8 mouse cellular contexts compared by ENCODE assay signal in genomic region chr5:77367682-77368081, GRCm38 (mm10). TPM values are rescaled to one million over a fixed set of nuclear protein-coding genes. Genes with fewer than 3 reads are reported as not detected.
DNase-seq lines count a peak whose midpoint lies in the region; ATAC-seq and TF ChIP-seq lines count a peak whose summit lies in the region.
"Had no signal": no experiment of that assay in that cellular context is flagged by ENCODE, and none has a peak within 500 bp of the region (broad histone marks: within the 10 kb centered on the region; RNA-seq: fewer than 3 reads in every experiment).

No protein-coding gene starts in this region.

- no peak for ATAC-seq in kidney, embryonic 14.5 days (ENCODE audit: low FRiP score, low TSS enrichment)
- no peak for ATAC-seq in limb, embryonic 13.5 days (ENCODE audit: low FRiP score, low read depth)

- 49% methylated on average over 12 of the region's 12 CpGs for WGBS in kidney, embryonic 14.5 days
- WGBS in limb, embryonic 13.5 days = 50% methylated on average over 12 of the region's 12 CpGs

- no peak for TF ChIP-seq EP300 in CH12.LX (IDR thresholded peaks at IDR 0.05; ENCODE audit: low read length)

- no peak; the same call in none of the 2 replicates for TF ChIP-seq RAD21 in CH12.LX (IDR thresholded peaks at IDR 0.05; ENCODE audit: low read depth, low read length)

- no peak overlapping the region for H3K4me3 ChIP-seq in kidney, embryonic 14.5 days (ENCODE audit: low read length)
- no peak overlapping the region for H3K4me3 ChIP-seq in CH12.LX (replicated peaks in 1 of 3; ENCODE audit: low read depth in 2 of 3, low read length in 2 of 3, poor library complexity in 1 of 3)
- no peak overlapping the region for H3K4me3 ChIP-seq in limb, embryonic 13.5 days

- H3K9me3 ChIP-seq in kidney, embryonic 14.5 days (ENCODE audit: control insufficient read depth, low read length) = no peaks in the 10 kb centered on the region
- H3K9me3 ChIP-seq in CH12.LX (replicated peaks; ENCODE audit: low read length) = no peaks in the 10 kb centered on the region
- H3K9me3 ChIP-seq in limb, embryonic 13.5 days = no peaks in the 10 kb centered on the region

- no peak; the same call in 1 of the 2 replicates for TF ChIP-seq POLR2A in CH12.LX (IDR thresholded peaks at IDR 0.05; ENCODE audit: low read depth, low read length)

- no peak for TF ChIP-seq CTCF in CH12.LX (conservative IDR thresholded peaks at IDR 0.05 in 1 of 2, IDR thresholded peaks at IDR 0.05 in 1 of 2; ENCODE audit: low read depth in 2 of 2, low read length in 2 of 2)

- no peaks in the 10 kb centered on the region for H3K79me2 ChIP-seq in CH12.LX (replicated peaks; ENCODE audit: control insufficient read depth, extremely low read depth, insufficient read depth, poor library complexity, severe bottlenecking)

- peak overlapping the region; percentile 37; the same call in 1 of the 2 replicates for H3K27ac ChIP-seq in kidney, embryonic 14.5 days (ENCODE audit: low read depth, low read length)
- H3K27ac ChIP-seq in CH12.LX (ENCODE audit: insufficient read depth, low read depth) = peak overlapping the region; percentile 70
- peak overlapping the region; percentile 63 for H3K27ac ChIP-seq in limb, embryonic 13.5 days

- no peak for DNase-seq in kidney, adult 18-20 months
- DNase-seq in CH12.LX (ENCODE audit: extremely low read depth) = peak; percentile 84
- DNase-seq in adrenal gland, postnatal 36 days = peak; percentile 54 to 71
- no peak for DNase-seq in spleen, adult 12 weeks (ENCODE audit: low spot score)
- DNase-seq in lung, postnatal 14 days = no peak
- DNase-seq: gastrocnemius, postnatal 25 days had no signal

- H3K36me3 ChIP-seq in kidney, embryonic 14.5 days (ENCODE audit: control insufficient read depth, insufficient read depth, low read length) = no peaks in the 10 kb centered on the region
- no peaks in the 10 kb centered on the region for H3K36me3 ChIP-seq in CH12.LX (replicated peaks in 1 of 2; ENCODE audit: control insufficient read depth in 1 of 2, insufficient read depth in 1 of 2, low read length in 1 of 2)
- no peaks in the 10 kb centered on the region for H3K36me3 ChIP-seq in limb, embryonic 13.5 days

- peaks cover 38% of the 10 kb centered on the region for H3K4me1 ChIP-seq in kidney, embryonic 14.5 days (ENCODE audit: control insufficient read depth, insufficient read depth, low read length)
- H3K4me1 ChIP-seq in CH12.LX (ENCODE audit: control insufficient read depth in 1 of 2, insufficient read depth in 2 of 2) = peaks cover 32 to 68% of the 10 kb centered on the region in 2 experiments
- H3K4me1 ChIP-seq in limb, embryonic 13.5 days = peaks cover 44% of the 10 kb centered on the region

- in situ Hi-C loops in CH12.LX (cut with MboI; ENCODE audit: low pct_ligation_motif_present, low pct_unique_long_range_greater_than_20kb, low sequenced_read_pairs) = loop anchor here (25.0 kb wide), 1 partner anchor 420 kb away; no protein-coding TSS in a partner anchor

- no peak overlapping the region for H3K4me2 ChIP-seq in kidney, embryonic 14.5 days (replicated peaks; ENCODE audit: low read depth, low read length)
- 0 out of 2 replicates have a peak overlapping the region, but pooled peaks have one; percentile 76 for H3K4me2 ChIP-seq in CH12.LX (ENCODE audit: insufficient read depth, low read depth, poor library complexity, severe bottlenecking)
- no peak overlapping the region for H3K4me2 ChIP-seq in limb, embryonic 13.5 days (replicated peaks)

- H3K9ac ChIP-seq in kidney, embryonic 14.5 days (ENCODE audit: low read depth, low read length) = peak overlapping the region; percentile 1; the same call in 1 of the 2 replicates
- H3K9ac ChIP-seq in CH12.LX (ENCODE audit: insufficient read depth, low read depth) = peak overlapping the region; percentile 49
- no peak overlapping the region for H3K9ac ChIP-seq in limb, embryonic 13.5 days

- dilution Hi-C loops in CH12.LX (cut with MboI; ENCODE audit: extremely low pct_ligation_motif_present, extremely low pct_unique_long_range_greater_than_20kb, low sequenced_read_pairs) = no loop called here

- H3K27me3 ChIP-seq in kidney, embryonic 14.5 days (ENCODE audit: control insufficient read depth, insufficient read depth, low read length) = no peaks in the 10 kb centered on the region
- no peaks in the 10 kb centered on the region for H3K27me3 ChIP-seq in CH12.LX (replicated peaks)
- no peaks in the 10 kb centered on the region for H3K27me3 ChIP-seq in limb, embryonic 13.5 days

TF ChIP-seq in CH12.LX, 34 proteins besides CTCF, POLR2A, EP300 and RAD21 (continues in another document):
- no peak for TF ChIP-seq CHD1 (IDR thresholded peaks at IDR 0.05; ENCODE audit: low read depth, low read length)
- no peak for TF ChIP-seq KAT2A (IDR thresholded peaks at IDR 0.05; ENCODE audit: insufficient replicate concordance, low read length)
- TF ChIP-seq HCFC1 (IDR thresholded peaks at IDR 0.05; ENCODE audit: low read depth, low read length) = no peak
- no peak for TF ChIP-seq POLR2AphosphoS2 (IDR thresholded peaks at IDR 0.05; ENCODE audit: low read depth, low read length)
- no peak for TF ChIP-seq ZC3H11A (IDR thresholded peaks at IDR 0.05; ENCODE audit: low read depth, low read length)
- no peak for TF ChIP-seq MYC (IDR thresholded peaks at IDR 0.05; ENCODE audit: low read depth, low read length)
- no peak for TF ChIP-seq PAX5 (IDR thresholded peaks at IDR 0.05; ENCODE audit: low read length)
- TF ChIP-seq JUN (IDR thresholded peaks at IDR 0.05; ENCODE audit: insufficient read depth, low read depth, low read length) = no peak
- no peak for TF ChIP-seq CHD2 (IDR thresholded peaks at IDR 0.05; ENCODE audit: low read length)
- no peak for TF ChIP-seq MAX (IDR thresholded peaks at IDR 0.05; ENCODE audit: low read length)
- TF ChIP-seq USF1 (IDR thresholded peaks at IDR 0.05; ENCODE audit: low read depth, low read length) = no peak
- no peak for TF ChIP-seq E2F4 (IDR thresholded peaks at IDR 0.05; ENCODE audit: insufficient replicate concordance, low read depth, low read length)
- TF ChIP-seq ELF1 (IDR thresholded peaks at IDR 0.05; ENCODE audit: low read depth, low read length) = no peak
- no peak for TF ChIP-seq GABPA (IDR thresholded peaks at IDR 0.05; ENCODE audit: insufficient replicate concordance, low read depth, low read length)
- TF ChIP-seq ZMIZ1 (IDR thresholded peaks at IDR 0.05; ENCODE audit: low read depth, low read length) = no peak
- TF ChIP-seq IRF4 (IDR thresholded peaks at IDR 0.05; ENCODE audit: low read depth, low read length) = peak; percentile 65; the same call in 1 of the 2 replicates
- no peak for TF ChIP-seq ZKSCAN1 (IDR thresholded peaks at IDR 0.05; ENCODE audit: borderline replicate concordance, low read depth, low read length)
- peak; percentile 42; the same call in 1 of the 2 replicates for TF ChIP-seq ETS1 (conservative IDR thresholded peaks at IDR 0.05; ENCODE audit: low read depth, low read length)
- peak; percentile 63; the same call in 1 of the 2 replicates for TF ChIP-seq TCF12 (IDR thresholded peaks at IDR 0.05; ENCODE audit: low read depth, low read length)
- TF ChIP-seq NELFE (IDR thresholded peaks at IDR 0.05; ENCODE audit: low read depth, low read length) = no peak
- TF ChIP-seq ZNF384 (IDR thresholded peaks at IDR 0.05; ENCODE audit: low read depth, low read length) = no peak
- TF ChIP-seq MAZ (IDR thresholded peaks at IDR 0.05; ENCODE audit: low read depth, low read length) = peak; percentile 82; the same call in 1 of the 2 replicates
- TF ChIP-seq BHLHE40 (IDR thresholded peaks at IDR 0.05; ENCODE audit: low read depth, low read length) = 0 out of 2 replicates have a peak, but pooled peaks have one; percentile 13
- no peak; the same call in 1 of the 2 replicates for TF ChIP-seq MXI1 (IDR thresholded peaks at IDR 0.05; ENCODE audit: low read depth, low read length)
- no peak for TF ChIP-seq RCOR1 (conservative IDR thresholded peaks at IDR 0.05; ENCODE audit: low read depth, low read length)
- no peak for TF ChIP-seq USF2 (conservative IDR thresholded peaks at IDR 0.05; ENCODE audit: low read depth, low read length)
- TF ChIP-seq UBTF (IDR thresholded peaks at IDR 0.05; ENCODE audit: low read depth, low read length) = no peak
- TF ChIP-seq MAFK (IDR thresholded peaks at IDR 0.05; ENCODE audit: insufficient replicate concordance, low read length) = no peak
- no peak for TF ChIP-seq JUND (conservative IDR thresholded peaks at IDR 0.05; ENCODE audit: low read depth, low read length)
- TF ChIP-seq NRF1 (IDR thresholded peaks at IDR 0.05; ENCODE audit: low read depth, low read length) = no peak
- TF ChIP-seq SIN3A (IDR thresholded peaks at IDR 0.05; ENCODE audit: low read length) = no peak
- TF ChIP-seq MEF2A (IDR thresholded peaks at IDR 0.05; ENCODE audit: borderline replicate concordance, low read depth, low read length) = 0 out of 2 replicates have a peak, but pooled peaks have one; percentile 39
- no peak for TF ChIP-seq SMC3 (IDR thresholded peaks at IDR 0.05; ENCODE audit: low read depth, low read length)

RNA-seq across cellular contexts. Expression of gene Igfbp7, which starts 40.2 kb away (rescaled TPM):
- polyA plus RNA-seq in kidney, embryonic 14.5 days (2014; fragmentation: Nextera tagmentation; extraction: Ambion mirVana) = 250 and 252 TPM in 2 replicates
- total RNA-seq in CH12.LX (2012; rRNA removed) (0.17 and 0.29 TPM in 2 replicates), CH12.LX (2014; rRNA removed) (0.30 and 0.35 TPM in 2 replicates)
- polyA plus RNA-seq in CH12.LX (2012; ENCODE audit: insufficient read length, low read depth) = 0.52 and 0.70 TPM in 2 replicates
- 100 to 1,000 TPM; 862 to 986 TPM for total RNA-seq in adrenal gland, postnatal 36 days (2021)
- polyA plus RNA-seq in limb, embryonic 13.5 days (2015; fragmentation: Nextera tagmentation; extraction: Ambion mirVana) = 33.4 and 35.0 TPM in 2 replicates

RNA-seq across cellular contexts. Expression of gene Polr2b, which starts 57.7 kb away (rescaled TPM):
- 55.8 and 77.5 TPM in 2 replicates for polyA plus RNA-seq in kidney, embryonic 14.5 days (2014; fragmentation: Nextera tagmentation; extraction: Ambion mirVana)
- total RNA-seq in CH12.LX (2012; rRNA removed) = 133 and 140 TPM in 2 replicates
- total RNA-seq in CH12.LX (2014; rRNA removed) = 119 and 129 TPM in 2 replicates
- 78.0 and 88.0 TPM in 2 replicates for polyA plus RNA-seq in CH12.LX (2012; ENCODE audit: insufficient read length, low read depth)
- total RNA-seq in adrenal gland, postnatal 36 days (2021) = 10 to 100 TPM; 55.9 to 93.4 TPM
- polyA plus RNA-seq in limb, embryonic 13.5 days (2015; fragmentation: Nextera tagmentation; extraction: Ambion mirVana) = 67.9 and 71.4 TPM in 2 replicates

RNA-seq across cellular contexts. Expression of gene Noa1, which starts 57.8 kb away (rescaled TPM):
- 31.5 and 33.2 TPM in 2 replicates for polyA plus RNA-seq in kidney, embryonic 14.5 days (2014; fragmentation: Nextera tagmentation; extraction: Ambion mirVana)
- total RNA-seq in CH12.LX (2012; rRNA removed) (25.8 and 33.0 TPM in 2 replicates), CH12.LX (2014; rRNA removed) (44.3 and 45.7 TPM in 2 replicates)
- 59.4 and 60.7 TPM in 2 replicates for polyA plus RNA-seq in CH12.LX (2012; ENCODE audit: insufficient read length, low read depth)
- 10 to 100 TPM; 26.0 to 30.0 TPM for total RNA-seq in adrenal gland, postnatal 36 days (2021)
- polyA plus RNA-seq in limb, embryonic 13.5 days (2015; fragmentation: Nextera tagmentation; extraction: Ambion mirVana) = 25.8 and 26.7 TPM in 2 replicates

Comparison
In these comparisons a context has a peak if more than half of its experiments do, and no peak if none do; other contexts are left out.
1. DNase-seq: peak in CH12.LX (single experiment) and adrenal gland, postnatal 36 days (2 of 2); none in kidney, adult 18-20 months (single experiment), spleen, adult 12 weeks (single experiment) and lung, postnatal 14 days (single experiment).
2. RNA of gene Igfbp7, which starts 40.2 kb away (polyA plus RNA-seq): 250 to 252 TPM in kidney, embryonic 14.5 days and 33.4 to 35.0 TPM in limb, embryonic 13.5 days; 0.52 to 0.70 TPM in CH12.LX; every median in the first group is over 10 times any median in the second.
3. Peak in every context shown above with its lines, with median percentiles within 50 percentile points of each other: H3K27ac ChIP-seq.